19 mouse cellular contexts compared by ENCODE assay signal in genomic region chr7:71377983-71378382, GRCm38 (mm10). TPM values are rescaled to one million over a fixed set of nuclear protein-coding genes. Genes with fewer than 3 reads are reported as not detected.
DNase-seq lines count a peak whose midpoint lies in the region; ATAC-seq lines count a peak whose summit lies in the region.
"Had no signal": no experiment of that assay in that cellular context is flagged by ENCODE, and none has a peak within 500 bp of the region (broad histone marks: within the 10 kb centered on the region; RNA-seq: fewer than 3 reads in every experiment).

No protein-coding gene starts in this region.

- peaks cover 51% of the 10 kb centered on the region for H3K4me1 ChIP-seq in forebrain, embryonic 10.5 days
- 0 out of 2 replicates have a peak, but pooled peaks cover 4% of the 10 kb centered on the region for H3K4me1 ChIP-seq in forebrain, embryonic 14.5 days (ENCODE audit: control insufficient read depth, insufficient read depth, low read length)
- H3K4me1 ChIP-seq in kidney, embryonic 14.5 days (ENCODE audit: control insufficient read depth, insufficient read depth, low read length) = peaks cover 33% of the 10 kb centered on the region
- peaks cover 22% of the 10 kb centered on the region for H3K4me1 ChIP-seq in lung, embryonic 16.5 days (replicated peaks; ENCODE audit: control insufficient read depth, insufficient read depth, low read length)

- no peaks in the 10 kb centered on the region for H3K9me3 ChIP-seq in forebrain, embryonic 10.5 days
- no peaks in the 10 kb centered on the region for H3K9me3 ChIP-seq in forebrain, embryonic 14.5 days (replicated peaks; ENCODE audit: control insufficient read depth, low read length)
- H3K9me3 ChIP-seq in kidney, embryonic 14.5 days (ENCODE audit: control insufficient read depth, low read length) = no peaks in the 10 kb centered on the region
- no peaks in the 10 kb centered on the region for H3K9me3 ChIP-seq in lung, embryonic 16.5 days (ENCODE audit: control insufficient read depth, low read length)
- H3K9me3 ChIP-seq: heart, embryonic 12.5 days had no signal

- no peak overlapping the region for H3K4me3 ChIP-seq in forebrain, embryonic 10.5 days
- H3K4me3 ChIP-seq in forebrain, embryonic 14.5 days (ENCODE audit: low read depth, low read length) = no peak overlapping the region
- H3K4me3 ChIP-seq in kidney, embryonic 14.5 days (ENCODE audit: low read length) = no peak overlapping the region
- H3K4me3 ChIP-seq in lung, embryonic 16.5 days (ENCODE audit: low read length) = no peak overlapping the region
- H3K4me3 ChIP-seq: heart, embryonic 12.5 days had no signal

- no peak overlapping the region for H3K9ac ChIP-seq in forebrain, embryonic 14.5 days (ENCODE audit: low read length)
- no peak overlapping the region for H3K9ac ChIP-seq in kidney, embryonic 14.5 days (ENCODE audit: low read depth, low read length)
- H3K9ac ChIP-seq in lung, embryonic 16.5 days (ENCODE audit: low read length) = no peak overlapping the region
- H3K9ac ChIP-seq: heart, embryonic 12.5 days had no signal

- no peaks in the 10 kb centered on the region for H3K36me3 ChIP-seq in forebrain, embryonic 10.5 days (replicated peaks)
- no peaks in the 10 kb centered on the region for H3K36me3 ChIP-seq in forebrain, embryonic 14.5 days (ENCODE audit: control insufficient read depth, insufficient read depth, low read length)
- H3K36me3 ChIP-seq in kidney, embryonic 14.5 days (ENCODE audit: control insufficient read depth, insufficient read depth, low read length) = no peaks in the 10 kb centered on the region
- no peaks in the 10 kb centered on the region for H3K36me3 ChIP-seq in lung, embryonic 16.5 days (ENCODE audit: control insufficient read depth, insufficient read depth, low read length)
- H3K36me3 ChIP-seq: heart, embryonic 12.5 days had no signal

- 63% methylated on average over 6 of the region's 6 CpGs for WGBS in forebrain, embryonic 10.5 days
- WGBS in forebrain, embryonic 14.5 days = 72% methylated on average over 6 of the region's 6 CpGs
- WGBS in kidney, embryonic 14.5 days = 71% methylated on average over 6 of the region's 6 CpGs
- WGBS in lung, embryonic 16.5 days = 45% methylated on average over 6 of the region's 6 CpGs

- H3K27ac ChIP-seq in forebrain, embryonic 10.5 days = peak overlapping the region; percentile 48; the same call in 1 of the 2 replicates
- H3K27ac ChIP-seq in forebrain, embryonic 14.5 days (ENCODE audit: low read depth, low read length) = no peak overlapping the region
- H3K27ac ChIP-seq in kidney, embryonic 14.5 days (ENCODE audit: low read depth, low read length) = peak overlapping the region; percentile 44; the same call in 1 of the 2 replicates
- H3K27ac ChIP-seq in lung, embryonic 16.5 days (ENCODE audit: low read length) = peak overlapping the region; percentile 92
- H3K27ac ChIP-seq: macrophage had no signal

- no peak overlapping the region for H3K4me2 ChIP-seq in forebrain, embryonic 14.5 days (ENCODE audit: low read length)
- H3K4me2 ChIP-seq in kidney, embryonic 14.5 days (replicated peaks; ENCODE audit: low read depth, low read length) = no peak overlapping the region
- no peak overlapping the region for H3K4me2 ChIP-seq in lung, embryonic 16.5 days (ENCODE audit: low read depth, low read length)
- H3K4me2 ChIP-seq: heart, embryonic 12.5 days had no signal

- H3K27me3 ChIP-seq in forebrain, embryonic 10.5 days (ENCODE audit: poor library complexity, severe bottlenecking) = peaks cover 73% of the 10 kb centered on the region
- H3K27me3 ChIP-seq in forebrain, embryonic 14.5 days (replicated peaks; ENCODE audit: control insufficient read depth, insufficient read depth, low read length) = peaks cover 15% of the 10 kb centered on the region
- H3K27me3 ChIP-seq in kidney, embryonic 14.5 days (ENCODE audit: control insufficient read depth, insufficient read depth, low read length) = no peaks in the 10 kb centered on the region
- no peaks in the 10 kb centered on the region for H3K27me3 ChIP-seq in lung, embryonic 16.5 days (ENCODE audit: control insufficient read depth, insufficient read depth, low read depth, low read length)
- H3K27me3 ChIP-seq: heart, embryonic 12.5 days had no signal

- no peak for ATAC-seq in forebrain, embryonic 14.5 days
- no peak for ATAC-seq in kidney, embryonic 14.5 days (ENCODE audit: low FRiP score, low TSS enrichment)
- peak; percentile 75 for ATAC-seq in lung, embryonic 16.5 days (ENCODE audit: low read depth)

- no peak for DNase-seq in forebrain, embryonic 10.5 days (ENCODE audit: extremely low spot score, low spot score)
- DNase-seq in forebrain, embryonic 14.5 days (ENCODE audit: low spot score) = no peak
- DNase-seq in kidney, adult 9 months = no peak
- no peak for DNase-seq in lung, postnatal 36 days
- peak; percentile 32 to 73 for DNase-seq in lung, postnatal 4 days
- DNase-seq in frontal cortex, postnatal 10 days (ENCODE audit: low spot score in 2 of 2) = no peak
- DNase-seq: adrenal gland, adult 2 months; cerebellum, adult 11 months; cerebellum, postnatal 25 days; gastrocnemius, postnatal 36 days; midbrain, embryonic 14.5 days; right cerebral cortex, adult 18-20 months had no signal

RNA-seq across cellular contexts. Expression of gene Gm10295, which starts 26.7 kb away (rescaled TPM):
- not detected in 2 replicates for polyA plus RNA-seq in forebrain, embryonic 10.5 days (2016; fragmentation: Nextera tagmentation; extraction: Ambion mirVana)
- polyA plus RNA-seq in forebrain, embryonic 14.5 days (2014; fragmentation: Nextera tagmentation; extraction: Ambion mirVana) = not detected in 2 replicates
- 0.10 TPM in 1 of 2 replicates, not detected in the other for polyA plus RNA-seq in kidney, embryonic 14.5 days (2014; fragmentation: Nextera tagmentation; extraction: Ambion mirVana)
- 0.05 TPM in 1 of 2 replicates, not detected in the other for polyA plus RNA-seq in lung, embryonic 16.5 days (2015; fragmentation: Nextera tagmentation; extraction: Ambion mirVana)
- polyA plus RNA-seq: adrenal gland, adult 2 months; heart, embryonic 12.5 days; intestine, embryonic 14.5 days; liver, adult 2 months; macrophage; midbrain, embryonic 14.5 days; small intestine, adult 2 months had no signal

Comparison
In these comparisons a context has a peak if more than half of its experiments do, and no peak if none do; other contexts are left out.
1. DNase-seq: peak in lung, postnatal 4 days (2 of 2); none in forebrain, embryonic 10.5 days (single experiment), forebrain, embryonic 14.5 days (single experiment), kidney, adult 9 months (single experiment), lung, postnatal 36 days (single experiment) and frontal cortex, postnatal 10 days (0 of 2).